Mouse (Mus musculus): ENCODE results near the gene Ints2.
"Not testable (repeated sequence)": the region's sequence is repeated elsewhere in the genome, so short reads cannot be mapped to it uniquely, and the experiment has no call there.

The Ints2 gene

GRCm38 (mm10) chr11:86257460-86258076 lies at the start of gene Ints2:
TSS of gene Ints2 (minus strand) at chr11:86257575.
- peak; percentile 89 for DNase-seq (ENCODE audit: low spot score)

DNA sequence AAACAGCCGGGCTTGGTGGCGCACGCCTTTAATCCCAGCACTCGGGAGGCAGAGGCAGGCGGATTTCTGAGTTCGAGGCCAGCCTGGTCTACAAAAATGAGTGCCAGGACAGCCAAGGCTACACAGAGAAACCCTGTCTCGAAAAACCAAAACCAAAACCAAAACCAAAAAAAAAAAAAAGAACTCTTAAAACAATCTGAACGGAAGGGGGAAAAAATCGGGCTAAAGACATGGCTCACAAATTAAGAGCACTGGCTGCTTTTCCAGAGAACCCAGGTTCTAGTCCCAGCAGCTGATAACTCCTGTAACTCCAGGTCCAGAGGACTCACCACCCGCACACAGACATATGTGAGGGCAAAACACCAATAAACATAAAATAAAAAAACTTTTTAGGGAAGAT lies 34.8 kb upstream of the Ints2 start:
- DNase-seq (ENCODE audit: low spot score) = not testable (repeated sequence)

- DNase-seq (ENCODE audit: low spot score) = no peak
Observed at GRCm38 (mm10) chr11:86291714-86292113, 34.3 kb upstream of the Ints2 start.

DNA sequence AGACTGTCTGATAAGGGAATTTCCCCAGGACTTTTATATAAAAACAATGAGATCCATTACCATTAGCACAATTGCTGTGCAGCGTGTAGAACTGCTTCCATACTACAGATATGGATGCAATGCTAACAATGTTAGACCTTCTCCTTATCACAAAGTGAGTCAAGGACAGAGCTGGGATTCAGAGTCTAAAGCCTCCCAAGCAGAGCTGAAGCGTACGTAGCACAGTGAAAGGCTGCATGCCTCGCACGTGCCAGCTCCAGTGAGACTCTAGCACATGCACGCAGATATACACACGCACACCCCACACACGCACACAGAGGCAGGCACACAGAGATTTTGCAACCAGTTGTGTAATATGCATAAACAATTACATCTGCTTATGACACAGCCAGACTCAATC lies 28.4 kb upstream of the Ints2 start:
- no peak for DNase-seq (ENCODE audit: low spot score)

DNA sequence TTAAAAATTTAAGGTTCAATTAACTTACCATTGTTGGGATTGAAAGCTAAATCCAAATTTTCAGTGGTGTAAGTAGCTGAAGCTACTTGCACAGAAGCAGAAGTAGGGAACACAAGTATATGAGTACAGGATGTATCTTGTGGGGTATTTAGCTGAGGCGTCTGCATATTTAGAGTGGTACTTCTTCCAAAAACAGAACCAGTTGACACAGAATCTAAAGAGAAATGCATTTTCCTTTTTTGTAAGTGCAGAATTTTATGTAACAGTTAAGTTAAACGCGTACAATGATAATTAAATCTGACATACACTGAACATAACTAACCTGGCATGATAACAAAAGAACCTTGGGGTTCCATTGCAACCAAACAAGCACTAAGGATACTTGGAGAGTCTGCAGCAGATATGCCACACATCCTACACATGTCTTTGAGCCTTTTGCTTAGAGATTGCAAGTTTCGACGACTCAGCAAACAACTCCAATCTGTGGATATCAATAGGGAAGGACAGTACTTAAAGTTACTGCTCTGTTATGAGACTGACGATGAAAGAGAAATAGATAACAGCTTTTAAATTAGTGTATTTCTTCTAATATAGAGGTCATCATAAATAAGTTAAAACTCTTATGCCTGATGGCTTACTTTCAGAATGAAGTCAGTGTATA lies 21.2 kb upstream of the Ints2 start:
- no peak for DNase-seq (ENCODE audit: low spot score)

DNA sequence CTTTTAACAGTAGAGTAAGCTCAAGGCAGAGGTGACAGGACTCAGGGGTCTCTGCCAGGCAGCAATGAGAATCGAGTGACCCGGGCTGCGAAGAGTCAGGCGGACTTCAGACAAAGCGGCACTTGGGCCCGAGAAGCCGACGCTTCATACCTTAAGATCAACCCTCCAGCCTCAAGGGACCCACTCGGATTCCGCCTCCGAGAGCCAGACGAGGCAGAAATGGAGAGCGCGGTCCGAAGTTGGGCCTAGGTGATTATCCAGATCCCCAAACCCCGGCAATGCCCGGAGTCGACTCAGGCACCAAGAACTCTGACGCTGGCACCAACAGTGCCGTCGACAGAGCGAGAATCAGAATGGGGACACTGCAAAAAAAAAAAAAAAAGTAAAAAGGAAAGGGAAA lies 321 bp downstream of the Ints2 start:
- DNase-seq (ENCODE audit: low spot score) = no peak

DNA sequence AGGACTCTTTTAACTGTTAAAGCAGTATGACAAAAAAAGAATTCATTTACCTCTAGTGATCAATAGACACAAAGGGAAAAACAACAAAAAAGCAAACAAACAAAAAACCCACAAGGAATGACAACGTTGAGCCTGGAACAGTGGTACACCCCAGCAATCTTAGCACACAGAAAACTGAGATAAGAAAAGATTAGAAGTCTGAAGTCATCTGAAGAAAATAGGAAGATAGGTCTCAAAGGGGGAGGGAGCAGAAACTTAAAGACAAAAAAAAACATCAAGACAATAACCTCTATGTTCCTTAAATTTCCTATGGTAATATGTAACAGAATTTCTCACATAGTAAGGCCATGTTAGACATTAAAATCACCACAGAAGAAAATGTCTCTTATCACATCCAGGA lies 4.0 kb downstream of the Ints2 start:
- DNase-seq (ENCODE audit: low spot score) = no peak

DNA sequence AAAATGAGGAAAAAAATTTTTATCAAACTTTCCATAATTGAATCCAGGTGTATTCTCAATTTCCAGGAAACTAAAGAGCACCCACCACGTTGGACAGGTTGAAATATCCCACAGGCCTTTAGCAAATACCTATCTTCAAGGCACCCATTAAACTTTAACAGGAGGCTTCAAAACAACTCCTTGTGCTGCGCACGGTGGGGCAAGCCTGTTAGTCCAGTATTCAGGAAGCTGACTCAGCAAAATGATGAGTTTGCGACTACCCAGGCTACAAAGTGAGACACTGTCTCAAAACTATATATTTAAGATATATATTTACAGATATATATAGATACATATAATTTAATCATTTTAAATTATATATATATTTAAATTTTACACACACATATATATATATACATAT lies 24.9 kb downstream of the Ints2 start:
- no peak for DNase-seq (ENCODE audit: low spot score)

DNA sequence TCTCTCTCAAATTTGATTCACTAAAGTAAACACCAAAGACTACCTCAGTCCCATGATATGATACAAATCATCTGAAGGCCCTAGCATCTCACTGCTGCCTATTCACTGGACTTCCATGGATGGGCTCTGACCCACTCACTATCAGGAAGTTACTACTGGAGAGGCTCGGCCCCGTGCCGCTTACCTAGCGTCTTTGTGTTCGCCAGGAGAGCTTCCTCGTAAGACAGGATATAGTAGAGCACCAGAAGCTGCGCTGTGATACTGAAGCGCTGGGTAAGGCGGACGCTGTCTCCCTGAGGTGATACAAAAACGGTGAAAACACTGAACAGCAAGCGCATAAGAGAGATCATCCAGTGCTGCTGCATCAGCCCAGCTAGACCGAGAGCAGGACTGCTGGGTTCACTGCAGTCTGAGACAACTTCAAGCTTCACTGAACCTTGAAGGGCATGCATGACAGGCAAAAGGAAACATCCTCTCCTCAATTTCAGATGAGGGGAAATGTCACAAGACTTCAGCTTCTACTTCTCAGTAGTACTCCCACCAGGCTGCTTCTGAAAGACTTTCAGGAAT lies 25.5 kb downstream of the Ints2 start:
- DNase-seq (ENCODE audit: low spot score) = no peak

DNA sequence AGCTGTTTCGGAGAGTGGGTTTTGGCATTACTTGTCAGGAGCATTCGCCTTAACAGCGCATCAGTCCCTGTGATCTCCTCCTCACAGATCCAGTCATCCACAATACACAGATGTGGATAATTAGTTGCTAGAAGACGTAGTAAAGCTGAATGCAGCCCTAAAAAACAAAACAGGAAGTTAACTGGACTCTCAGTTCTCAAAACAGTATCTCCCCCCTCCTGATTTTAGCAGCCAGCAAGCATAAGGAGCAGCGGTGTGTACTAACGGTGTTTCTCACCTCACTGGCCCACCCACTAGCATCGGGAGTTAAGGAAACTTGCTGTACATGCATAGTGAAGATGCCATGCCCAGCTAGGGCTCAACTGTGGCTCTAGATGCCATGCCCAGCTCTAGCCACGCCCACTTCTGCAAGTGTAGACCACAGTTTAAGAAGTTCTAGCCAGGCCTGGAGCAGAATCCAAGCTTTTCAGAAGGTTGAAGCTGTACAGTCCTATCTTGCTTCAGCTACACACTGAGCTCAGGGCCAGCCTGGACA lies 30.7 kb downstream of the Ints2 start:
- no peak for DNase-seq (ENCODE audit: low spot score)

DNA sequence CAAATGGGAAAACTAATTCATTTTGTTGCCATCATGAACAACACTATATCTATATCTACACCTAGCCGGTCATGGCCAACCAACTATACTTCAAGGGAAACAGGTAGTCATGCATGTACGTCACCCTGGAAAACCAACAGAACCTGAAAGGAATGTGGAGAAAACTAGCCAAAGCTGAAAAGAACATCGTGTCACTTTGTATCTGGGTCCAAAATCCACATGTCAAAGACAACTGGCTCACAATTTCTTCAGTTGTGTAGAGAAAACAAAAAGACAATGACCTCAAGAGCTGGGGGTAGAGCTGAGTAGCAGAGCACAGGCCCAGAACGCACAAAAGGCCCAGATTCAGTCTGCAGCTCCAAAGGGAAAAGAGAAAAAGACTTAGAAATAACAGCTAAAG lies 31.6 kb downstream of the Ints2 start:
- no peak for DNase-seq (ENCODE audit: low spot score)

DNA sequence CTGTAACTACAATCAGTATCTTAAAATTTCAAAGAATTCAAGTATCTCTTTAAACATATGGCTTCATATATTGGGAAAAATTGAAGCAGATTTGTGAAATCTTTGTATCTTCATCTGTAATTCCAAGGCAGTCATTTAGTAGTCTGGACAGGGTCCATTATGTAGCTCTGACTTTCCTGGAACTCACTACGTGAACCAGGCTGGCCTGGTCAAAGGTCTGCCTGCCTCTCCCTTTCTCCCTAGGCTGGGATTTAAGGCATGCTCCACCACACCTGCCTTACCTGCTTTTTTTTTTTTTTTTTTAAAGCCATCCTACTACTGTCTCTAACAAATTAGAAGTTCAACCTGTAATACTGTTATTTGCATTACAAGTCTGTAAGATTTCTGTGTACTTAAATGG lies 45.6 kb downstream of the Ints2 start:
- DNase-seq (ENCODE audit: low spot score) = no peak

- DNase-seq (ENCODE audit: low spot score) = no peak
Observed at GRCm38 (mm10) chr11:86209123-86209522, 48.3 kb downstream of the Ints2 start.

GRCm38 (mm10) chr11:86205876-86206275 lies 51.5 kb downstream of the Ints2 start:
- no peak for DNase-seq (ENCODE audit: low spot score)

GRCm38 (mm10) chr11:86205031-86205430 lies 52.3 kb downstream of the Ints2 start:
- no peak for DNase-seq (ENCODE audit: low spot score)

GRCm38 (mm10) chr11:86201901-86202675 lies 55.3 kb downstream of the Ints2 start:
- DNase-seq (ENCODE audit: low spot score) = no peak

- peak; percentile 60 for DNase-seq (ENCODE audit: low spot score)
Observed at GRCm38 (mm10) chr11:86201037-86201786, 56.2 kb downstream of the Ints2 start, which contains the start of gene Brip1. TSS of gene Brip1 (minus strand) at chr11:86201193.

GRCm38 (mm10) chr11:86200460-86201021 lies 56.8 kb downstream of the Ints2 start:
- DNase-seq (ENCODE audit: low spot score) = no peak

DNA sequence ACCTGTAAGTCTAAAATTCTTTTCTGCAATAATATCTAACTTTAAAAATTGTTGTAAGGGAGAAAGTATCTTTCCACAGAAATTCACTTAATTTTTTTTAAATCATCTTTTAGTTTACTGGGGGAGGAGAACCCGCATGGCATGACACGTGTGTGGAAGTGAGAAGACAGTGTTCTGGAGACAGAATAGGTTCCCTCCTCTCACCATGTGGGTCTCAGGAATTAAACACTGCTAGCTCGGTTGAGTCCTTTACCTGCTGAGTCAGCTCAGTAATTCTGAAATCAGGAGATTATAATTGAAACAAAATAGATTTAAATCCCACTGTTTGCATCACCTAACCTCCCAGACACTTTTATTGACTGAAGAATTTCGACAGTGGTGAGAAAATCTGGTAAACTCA lies 57.6 kb downstream of the Ints2 start:
- DNase-seq (ENCODE audit: low spot score) = no peak

GRCm38 (mm10) chr11:86185224-86185623 lies 72.2 kb downstream of the Ints2 start:
- not testable (repeated sequence) for DNase-seq (ENCODE audit: low spot score)

DNA sequence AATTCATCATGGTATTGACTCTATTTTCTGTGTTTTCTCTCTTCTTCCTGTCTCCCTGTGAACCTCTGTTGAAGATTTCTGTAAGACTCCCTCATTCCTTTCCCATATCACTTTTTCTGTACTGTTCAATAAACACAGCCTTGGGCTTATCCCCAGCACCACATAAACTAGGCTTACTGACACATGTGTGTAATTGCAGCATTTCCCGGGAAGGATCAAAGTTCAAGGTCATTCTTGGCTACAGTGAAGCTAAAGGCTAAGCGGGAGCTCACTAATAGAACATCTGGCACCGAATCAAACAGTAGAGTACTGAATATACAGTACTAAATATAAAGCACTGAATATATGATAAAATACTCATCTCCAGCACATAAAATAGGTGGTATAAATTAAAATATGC lies 81.5 kb downstream of the Ints2 start:
- DNase-seq (ENCODE audit: low spot score) = no peak

All from urinary bladder, postnatal 10 days (tissue).